Mouse (Mus musculus) kidney, adult 2 months (tissue): Measurements from ENCODE around the gene Mpst. TPM values are rescaled to one million over a fixed set of nuclear protein-coding genes. Genes with fewer than 3 reads are reported as not detected.

Experiments
- DNase-seq: peaks from one replicate; pipeline ENCODE4 v3.0.0; 2021
- H3K27ac ChIP-seq: fragments of 200-500 bp; 2 replicates; pipeline ENCODE4 v1.5.1; 2012; ENCODE audit warnings: low read depth, low read length, control low read depth, inconsistent platforms; ENCODE audit not compliant: insufficient read depth
- H3K27me3 ChIP-seq: fragments of 200-500 bp; replicated peaks from 2 replicates; pipeline ENCODE4 v1.6.1; 2012; ENCODE audit warnings: mild to moderate bottlenecking, moderate library complexity, low read length, inconsistent platforms; ENCODE audit not compliant: control insufficient read depth, insufficient read depth
- H3K36me3 ChIP-seq: fragments of 200-500 bp; 2 replicates; pipeline ENCODE4 v1.6.1; 2012; ENCODE audit warnings: mild to moderate bottlenecking, moderate library complexity, low read length, inconsistent platforms; ENCODE audit not compliant: control insufficient read depth, insufficient read depth
- H3K4me1 ChIP-seq: fragments of 200-500 bp; 2 replicates; pipeline ENCODE4 v1.6.1; 2011; ENCODE audit warnings: low read length; ENCODE audit not compliant: control insufficient read depth, insufficient read depth
- H3K4me3 ChIP-seq: fragments of 200-500 bp; 2 replicates; pipeline ENCODE4 v1.5.1; 2011; ENCODE audit warnings: mild to moderate bottlenecking, low read depth, low read length, control low read depth; ENCODE audit not compliant: insufficient read depth
- CTCF ChIP-seq: fragments of 200-500 bp; conservative IDR thresholded peaks from 2 replicates; pipeline ENCODE4 v1.5.1; 2011; ENCODE audit warnings: low read depth, mild to moderate bottlenecking, control low read depth, low read length, moderate library complexity, mixed read lengths; ENCODE audit not compliant: insufficient read depth, insufficient read length
- POLR2A ChIP-seq: fragments of 200-500 bp; IDR thresholded peaks from one replicate; pipeline ENCODE4 v1.6.1; 2011; ENCODE audit warnings: low read depth, low read length, control low read depth
- WGBS: fragments of 180-500 bp; shearing (Covaris S2); methylation state at CpG from one replicate; pipeline ENCODE4 v1.1.7; 2018; 5-methylcytosine and 5-hydroxymethylcytosine counted together
- polyA plus RNA-seq: library from polyadenylated mRNA; depleted of rRNA; stranded (reverse); fragments of >200 nt; gene quantifications from 2 replicates; pipeline ENCODE4 v1.2.3, GENCODE M21; 2012; rRNA removed

Gene Mpst
- polyA plus RNA-seq, 1 experiment, result 270 TPM

DNA sequence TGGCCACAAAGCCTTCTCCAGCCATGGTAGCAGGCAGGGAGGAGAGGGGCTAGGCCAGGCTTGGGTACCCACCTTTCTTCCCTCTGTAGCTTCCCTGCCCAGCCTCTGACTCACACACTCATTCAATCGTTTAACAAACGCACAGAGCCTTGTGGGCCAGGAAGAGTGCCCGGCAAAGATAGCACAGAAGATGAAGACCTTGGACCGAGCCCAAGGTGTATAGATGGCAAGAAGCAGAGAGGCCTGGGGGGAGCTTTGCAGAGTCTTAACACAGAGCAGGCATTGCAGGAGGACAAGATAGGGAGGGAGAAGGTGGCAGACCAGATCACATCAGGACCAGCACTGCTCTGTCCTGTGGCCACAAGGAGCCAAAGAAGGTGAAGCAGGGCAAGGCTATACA lies 49.0 kb downstream of the Mpst start:
- no peak for DNase-seq
- Histone ChIP-seq H3K4me3 (no peak overlapping the region), H3K27me3 (no peaks in the 10 kb centered on the region), H3K4me1 (no peaks in the 10 kb centered on the region), H3K36me3 (no peaks in the 10 kb centered on the region), H3K27ac (no peak overlapping the region)
- WGBS, result 65% methylated on average over 4 of the region's 4 CpGs
- TF ChIP-seq CTCF (no peak), POLR2A (no peak)

DNA sequence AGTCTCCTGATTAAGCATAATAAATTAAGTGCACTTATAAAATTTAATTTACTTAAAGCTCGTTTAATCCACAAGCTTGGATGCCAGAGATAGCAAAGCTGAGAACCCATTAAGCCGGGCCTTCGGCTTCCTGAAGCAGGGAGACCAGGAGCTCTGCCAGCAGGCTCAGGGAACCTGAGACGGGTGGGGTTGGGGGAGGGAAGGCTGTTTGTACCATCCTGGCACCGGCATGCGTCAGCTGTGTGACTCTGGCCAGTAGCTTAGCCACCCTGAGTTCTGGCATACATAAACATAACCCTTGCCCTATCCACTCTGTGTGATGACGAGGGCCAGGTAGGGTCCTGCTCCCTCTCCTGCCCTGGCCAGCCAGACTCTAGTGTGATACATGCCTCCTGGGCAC lies 49.8 kb downstream of the Mpst start:
- TF ChIP-seq POLR2A, result no peak
- no peak for TF ChIP-seq CTCF
- no peaks in the 10 kb centered on the region for H3K4me1 ChIP-seq
- H3K27me3 ChIP-seq, result no peaks in the 10 kb centered on the region
- no peak for DNase-seq
- H3K36me3 ChIP-seq, result no peaks in the 10 kb centered on the region
- WGBS, result 37% methylated on average over 7 of the region's 7 CpGs
- no peak overlapping the region for H3K4me3 ChIP-seq
- H3K27ac ChIP-seq, result no peak overlapping the region

DNA sequence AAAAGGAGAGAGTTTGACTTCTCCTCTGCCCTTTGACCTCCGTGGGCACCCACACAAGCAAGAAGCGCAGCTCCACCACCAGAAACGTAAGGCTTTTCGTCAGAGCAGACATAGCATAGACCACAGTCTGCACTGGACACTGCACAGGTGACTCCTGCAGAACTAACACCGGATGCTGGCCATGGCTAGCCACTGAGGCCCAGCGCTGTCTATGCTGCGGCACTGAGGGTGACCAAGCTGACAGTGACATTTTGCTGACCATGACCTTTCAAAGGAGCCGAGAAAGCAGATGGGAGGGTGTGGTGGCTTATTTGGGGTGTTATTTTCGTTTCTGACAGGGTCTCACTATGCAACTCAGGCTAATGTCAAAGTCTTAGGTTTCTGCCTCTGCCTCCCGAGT lies 51.0 kb downstream of the Mpst start:
- DNase-seq, result no peak
- 78% methylated on average over 10 of the region's 10 CpGs for WGBS
- no peaks in the 10 kb centered on the region for H3K36me3 ChIP-seq
- no peaks in the 10 kb centered on the region for H3K27me3 ChIP-seq
- H3K27ac ChIP-seq, result no peak overlapping the region
- TF ChIP-seq CTCF, result no peak
- no peak for TF ChIP-seq POLR2A
- H3K4me1 ChIP-seq, result no peaks in the 10 kb centered on the region
- no peak overlapping the region for H3K4me3 ChIP-seq

DNA sequence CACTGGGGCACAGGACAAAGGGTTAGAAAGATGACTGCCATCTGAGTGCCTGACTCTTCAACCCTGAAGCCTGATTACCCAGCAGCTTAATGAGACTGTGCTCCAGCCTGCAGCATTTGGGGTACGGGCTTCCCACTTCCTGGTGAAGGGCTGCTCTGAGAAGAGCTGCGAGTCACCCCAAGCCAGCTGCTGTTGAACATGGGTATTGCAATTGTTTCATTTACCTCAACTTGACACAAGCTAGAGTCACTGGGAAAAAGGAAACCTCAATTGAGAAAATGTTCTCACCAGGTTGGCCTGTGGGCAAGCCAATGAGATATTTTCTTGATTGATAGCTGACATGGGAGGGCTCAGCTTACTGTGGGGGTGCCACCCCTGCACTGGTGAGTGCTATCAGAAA lies 56.8 kb downstream of the Mpst start:
- WGBS, result 60% methylated on average over 2 of the region's 2 CpGs
- no peaks in the 10 kb centered on the region for H3K36me3 ChIP-seq
- no peaks in the 10 kb centered on the region for H3K4me1 ChIP-seq
- H3K27me3 ChIP-seq, result no peaks in the 10 kb centered on the region
- no peak for TF ChIP-seq POLR2A
- TF ChIP-seq CTCF, result no peak
- H3K4me3 ChIP-seq, result no peak overlapping the region
- no peak overlapping the region for H3K27ac ChIP-seq
- DNase-seq, result no peak

Other genes starting within 250 kb of the Mpst start
- gene Ift27, start 232.3 kb upstream of the Mpst start, polyA plus RNA-seq, result 46.2 and 64.2 TPM in 2 replicates
- 16.8 and 53.3 TPM in 2 replicates for gene Pvalb, start 200.0 kb upstream of the Mpst start, polyA plus RNA-seq
- gene Ncf4, start 161.6 kb upstream of the Mpst start, polyA plus RNA-seq, result 2.9 and 4.8 TPM in 2 replicates
- gene Csf2rb2, start 100.7 kb upstream of the Mpst start, polyA plus RNA-seq, result 1.4 and 7.1 TPM in 2 replicates
- 3.0 and 7.3 TPM in 2 replicates for gene Csf2rb, start 80.7 kb upstream of the Mpst start, polyA plus RNA-seq
- 0.41 and 0.48 TPM in 2 replicates for gene Tex33, start 10.5 kb upstream of the Mpst start, polyA plus RNA-seq
- 151 and 161 TPM in 2 replicates for gene Tst, start 509 bp upstream of the Mpst start, polyA plus RNA-seq
- 163 and 184 TPM in 2 replicates for gene Kctd17, start 22.1 kb downstream of the Mpst start, polyA plus RNA-seq
- gene Tmprss6, start 62.2 kb downstream of the Mpst start, polyA plus RNA-seq, result 2.7 and 5.7 TPM in 2 replicates
- 2.2 and 6.3 TPM in 2 replicates for gene Il2rb, start 88.9 kb downstream of the Mpst start, polyA plus RNA-seq
- 14.3 and 17.0 TPM in 2 replicates for gene C1qtnf6, start 125.0 kb downstream of the Mpst start, polyA plus RNA-seq
- gene Sstr3, start 138.3 kb downstream of the Mpst start, polyA plus RNA-seq, result 0.17 and 0.29 TPM in 2 replicates
- 32.3 and 117 TPM in 2 replicates for gene Rac2, start 166.4 kb downstream of the Mpst start, polyA plus RNA-seq
- 10.6 and 12.1 TPM in 2 replicates for gene Cyth4, start 190.6 kb downstream of the Mpst start, polyA plus RNA-seq